Mouse (Mus musculus): ENCODE results near the gene Mbnl3. TPM values are rescaled to one million over a fixed set of nuclear protein-coding genes. Genes with fewer than 3 reads are reported as not detected.

The Mbnl3 gene
- polyA plus RNA-seq, 1 experiment = 1.9 TPM

- H3K36me3 ChIP-seq (ENCODE audit: control insufficient read depth, insufficient read depth) = no peaks in the 10 kb centered on the region
- H3K79me3 ChIP-seq (ENCODE audit: low read depth) = no peaks in the 10 kb centered on the region
- no peak overlapping the region for H3K4me3 ChIP-seq (ENCODE audit: insufficient read depth, poor library complexity, severe bottlenecking)
- TF ChIP-seq CTCF (IDR thresholded peaks at IDR 0.05; ENCODE audit: control insufficient read depth, insufficient read depth, insufficient read length) (no peak), USF1 (IDR thresholded peaks at IDR 0.05; ENCODE audit: low read depth) (no peak), MYOD1 (IDR thresholded peaks at IDR 0.05; ENCODE audit: control insufficient read depth, insufficient read length, low read depth) (no peak), MYOG (IDR thresholded peaks at IDR 0.05; ENCODE audit: control insufficient read depth, extremely low read depth, insufficient read length) (no peak), FOSL1 (IDR thresholded peaks at IDR 0.05; ENCODE audit: insufficient read depth, low read length, poor library complexity, severe bottlenecking) (no peak), CEBPB (IDR thresholded peaks at IDR 0.05; ENCODE audit: low read depth) (no peak), MAX (IDR thresholded peaks at IDR 0.05) (no peak)
- no peaks in the 10 kb centered on the region for H3K79me2 ChIP-seq (ENCODE audit: control insufficient read depth, insufficient read depth)
- no peaks in the 10 kb centered on the region for H3K27me3 ChIP-seq (ENCODE audit: control insufficient read depth, insufficient read depth, insufficient read length)
- H3ac ChIP-seq (ENCODE audit: control insufficient read depth, insufficient read length, low read depth) = no peak overlapping the region
Observed at GRCm38 (mm10) chrX:51171413-51171812, 34.9 kb downstream of the Mbnl3 start.

DNA sequence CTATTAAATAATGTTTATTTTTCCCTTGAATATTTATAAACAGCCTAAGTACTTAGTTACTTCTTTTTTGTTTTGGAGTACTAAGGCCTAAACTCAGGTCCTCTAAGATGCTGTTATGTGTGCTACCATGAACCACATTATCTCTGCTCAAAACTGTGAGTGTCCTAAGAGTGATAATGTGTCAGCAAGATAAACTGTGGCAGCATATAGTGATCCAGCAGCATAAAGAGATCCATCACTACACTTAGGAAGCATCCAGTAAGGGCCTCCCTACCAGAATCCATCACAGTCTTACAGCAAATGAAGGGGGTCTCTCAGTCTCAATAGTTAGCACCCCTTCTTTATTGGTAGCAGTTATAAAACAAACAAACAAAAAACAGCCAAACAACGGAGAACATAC lies 35.9 kb downstream of the Mbnl3 start:
- no peak for TF ChIP-seq MAX (IDR thresholded peaks at IDR 0.05)
- no peak for TF ChIP-seq CEBPB (IDR thresholded peaks at IDR 0.05; ENCODE audit: low read depth)
- no peak for TF ChIP-seq MYOG (IDR thresholded peaks at IDR 0.05; ENCODE audit: control insufficient read depth, extremely low read depth, insufficient read length)
- TF ChIP-seq FOSL1 (IDR thresholded peaks at IDR 0.05; ENCODE audit: insufficient read depth, low read length, poor library complexity, severe bottlenecking) = no peak
- TF ChIP-seq MYOD1 (IDR thresholded peaks at IDR 0.05; ENCODE audit: control insufficient read depth, insufficient read length, low read depth) = no peak
- TF ChIP-seq CTCF (IDR thresholded peaks at IDR 0.05; ENCODE audit: control insufficient read depth, insufficient read depth, insufficient read length) = no peak
- no peak for TF ChIP-seq USF1 (IDR thresholded peaks at IDR 0.05; ENCODE audit: low read depth)
- Histone ChIP-seq H3K4me3 (ENCODE audit: insufficient read depth, poor library complexity, severe bottlenecking) (no peak overlapping the region), H3K36me3 (ENCODE audit: control insufficient read depth, insufficient read depth) (no peaks in the 10 kb centered on the region), H3ac (ENCODE audit: control insufficient read depth, insufficient read length, low read depth) (no peak overlapping the region), H3K27me3 (ENCODE audit: control insufficient read depth, insufficient read depth, insufficient read length) (no peaks in the 10 kb centered on the region), H3K79me2 (ENCODE audit: control insufficient read depth, insufficient read depth) (no peaks in the 10 kb centered on the region), H3K79me3 (ENCODE audit: low read depth) (no peaks in the 10 kb centered on the region)

- no peaks in the 10 kb centered on the region for H3K27me3 ChIP-seq (ENCODE audit: control insufficient read depth, insufficient read depth, insufficient read length)
- no peak for TF ChIP-seq MAX (IDR thresholded peaks at IDR 0.05)
- TF ChIP-seq USF1 (IDR thresholded peaks at IDR 0.05; ENCODE audit: low read depth) = no peak
- no peak for TF ChIP-seq CEBPB (IDR thresholded peaks at IDR 0.05; ENCODE audit: low read depth)
- no peak for TF ChIP-seq CTCF (IDR thresholded peaks at IDR 0.05; ENCODE audit: control insufficient read depth, insufficient read depth, insufficient read length)
- no peak for TF ChIP-seq MYOG (IDR thresholded peaks at IDR 0.05; ENCODE audit: control insufficient read depth, extremely low read depth, insufficient read length)
- no peak for TF ChIP-seq FOSL1 (IDR thresholded peaks at IDR 0.05; ENCODE audit: insufficient read depth, low read length, poor library complexity, severe bottlenecking)
- no peak for TF ChIP-seq MYOD1 (IDR thresholded peaks at IDR 0.05; ENCODE audit: control insufficient read depth, insufficient read length, low read depth)
- H3K79me3 ChIP-seq (ENCODE audit: low read depth) = no peaks in the 10 kb centered on the region
- H3ac ChIP-seq (ENCODE audit: control insufficient read depth, insufficient read length, low read depth) = no peak overlapping the region
- no peaks in the 10 kb centered on the region for H3K79me2 ChIP-seq (ENCODE audit: control insufficient read depth, insufficient read depth)
- no peaks in the 10 kb centered on the region for H3K36me3 ChIP-seq (ENCODE audit: control insufficient read depth, insufficient read depth)
- no peak overlapping the region for H3K4me3 ChIP-seq (ENCODE audit: insufficient read depth, poor library complexity, severe bottlenecking)
Observed at GRCm38 (mm10) chrX:51169476-51170045, 36.8 kb downstream of the Mbnl3 start.

DNA sequence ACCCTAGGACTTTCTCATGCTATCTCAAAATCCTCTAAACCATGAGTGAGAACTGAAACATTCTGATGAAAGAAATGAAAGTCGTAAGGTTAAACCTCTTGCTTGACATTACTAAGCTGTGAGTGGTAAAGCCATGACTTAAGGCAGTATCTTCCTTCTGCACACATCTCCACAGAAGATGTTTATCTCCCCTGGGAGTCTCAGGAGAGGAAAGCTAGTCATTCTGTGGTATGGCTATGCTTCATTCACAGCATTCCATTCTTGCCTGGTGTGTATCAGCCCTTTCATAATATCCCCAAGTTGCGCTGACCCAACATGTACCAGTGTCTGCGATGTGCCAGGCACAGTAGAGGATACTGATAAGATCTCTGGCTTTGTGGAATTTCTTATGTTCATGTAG lies 38.4 kb downstream of the Mbnl3 start:
- TF ChIP-seq FOSL1 (IDR thresholded peaks at IDR 0.05; ENCODE audit: insufficient read depth, low read length, poor library complexity, severe bottlenecking) = no peak
- TF ChIP-seq MYOD1 (IDR thresholded peaks at IDR 0.05; ENCODE audit: control insufficient read depth, insufficient read length, low read depth) = no peak
- TF ChIP-seq CTCF (IDR thresholded peaks at IDR 0.05; ENCODE audit: control insufficient read depth, insufficient read depth, insufficient read length) = no peak
- TF ChIP-seq USF1 (IDR thresholded peaks at IDR 0.05; ENCODE audit: low read depth) = no peak
- no peak for TF ChIP-seq MYOG (IDR thresholded peaks at IDR 0.05; ENCODE audit: control insufficient read depth, extremely low read depth, insufficient read length)
- no peak for TF ChIP-seq CEBPB (IDR thresholded peaks at IDR 0.05; ENCODE audit: low read depth)
- TF ChIP-seq MAX (IDR thresholded peaks at IDR 0.05) = no peak
- Histone ChIP-seq H3K27me3 (ENCODE audit: control insufficient read depth, insufficient read depth, insufficient read length) (no peaks in the 10 kb centered on the region), H3K36me3 (ENCODE audit: control insufficient read depth, insufficient read depth) (no peaks in the 10 kb centered on the region), H3K79me2 (ENCODE audit: control insufficient read depth, insufficient read depth) (no peaks in the 10 kb centered on the region), H3K79me3 (ENCODE audit: low read depth) (no peaks in the 10 kb centered on the region), H3ac (ENCODE audit: control insufficient read depth, insufficient read length, low read depth) (no peak overlapping the region), H3K4me3 (ENCODE audit: insufficient read depth, poor library complexity, severe bottlenecking) (no peak overlapping the region)

DNA sequence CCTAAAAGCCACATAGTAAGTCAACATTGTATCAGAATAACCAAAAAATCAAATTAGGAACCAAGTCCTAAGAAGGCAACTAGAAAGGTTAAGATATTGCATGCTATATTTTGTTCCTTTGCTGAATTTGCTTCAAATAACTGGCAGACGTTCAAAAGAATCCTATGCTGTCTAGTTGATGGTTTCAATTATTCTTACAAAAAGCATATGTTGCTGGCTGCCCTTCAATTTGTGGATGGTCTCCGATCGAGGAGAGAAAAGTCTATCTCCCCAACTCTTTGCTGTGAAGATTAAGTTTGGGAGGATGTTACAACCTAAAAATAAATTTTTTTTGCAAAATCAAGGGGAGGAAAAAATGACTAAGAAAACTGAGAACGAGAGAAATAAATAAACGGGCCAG lies 41.6 kb downstream of the Mbnl3 start:
- Histone ChIP-seq H3K36me3 (ENCODE audit: control insufficient read depth, insufficient read depth) (no peaks in the 10 kb centered on the region), H3K27me3 (ENCODE audit: control insufficient read depth, insufficient read depth, insufficient read length) (no peaks in the 10 kb centered on the region), H3K79me3 (ENCODE audit: low read depth) (no peaks in the 10 kb centered on the region), H3K4me3 (ENCODE audit: insufficient read depth, poor library complexity, severe bottlenecking) (no peak overlapping the region), H3K79me2 (ENCODE audit: control insufficient read depth, insufficient read depth) (no peaks in the 10 kb centered on the region), H3ac (ENCODE audit: control insufficient read depth, insufficient read length, low read depth) (no peak overlapping the region)
- TF ChIP-seq MYOD1 (IDR thresholded peaks at IDR 0.05; ENCODE audit: control insufficient read depth, insufficient read length, low read depth) (no peak), CEBPB (IDR thresholded peaks at IDR 0.05; ENCODE audit: low read depth) (no peak), CTCF (IDR thresholded peaks at IDR 0.05; ENCODE audit: control insufficient read depth, insufficient read depth, insufficient read length) (no peak), MAX (IDR thresholded peaks at IDR 0.05) (no peak), FOSL1 (IDR thresholded peaks at IDR 0.05; ENCODE audit: insufficient read depth, low read length, poor library complexity, severe bottlenecking) (no peak), USF1 (IDR thresholded peaks at IDR 0.05; ENCODE audit: low read depth) (no peak), MYOG (IDR thresholded peaks at IDR 0.05; ENCODE audit: control insufficient read depth, extremely low read depth, insufficient read length) (no peak)

All from C2C12 (cell line).